Comparison of ENCODE assay signal across 8 mouse cellular contexts in genomic region chr3:90432348-90432747, GRCm38 (mm10). TPM values are rescaled to one million over a fixed set of nuclear protein-coding genes. Genes with fewer than 3 reads are reported as not detected.
A peak's percentile ranks its signal among the peaks of the same experiment; 100 is the strongest.
DNase-seq lines count a peak whose midpoint lies in the region; ATAC-seq and TF ChIP-seq lines count a peak whose summit lies in the region.

No protein-coding gene starts in this region.

- no peaks in the 10 kb centered on the region for H3K27me3 ChIP-seq in neural tube, embryonic 11.5 days (ENCODE audit: control insufficient read depth, insufficient read depth, low read length)
- no peaks in the 10 kb centered on the region for H3K27me3 ChIP-seq in liver, embryonic 11.5 days (replicated peaks; ENCODE audit: control insufficient read depth, insufficient read depth, low read length)
- H3K27me3 ChIP-seq in stomach, postnatal 0 days (ENCODE audit: control insufficient read depth, insufficient read depth, low read length) = no peaks in the 10 kb centered on the region

- ATAC-seq in neural tube, embryonic 11.5 days (ENCODE audit: insufficient read depth, low FRiP score, low TSS enrichment) = no peak
- ATAC-seq in liver, embryonic 11.5 days (replicated peaks; ENCODE audit: low FRiP score) = no peak
- ATAC-seq in stomach, postnatal 0 days (ENCODE audit: low FRiP score, low TSS enrichment) = no peak
- no peak for ATAC-seq in erythroid progenitor cell, adult 5-6 weeks (replicated peaks; ENCODE audit: low FRiP score, poor library complexity, severe bottlenecking)

- no peaks in the 10 kb centered on the region for H3K36me3 ChIP-seq in neural tube, embryonic 11.5 days (ENCODE audit: control insufficient read depth, insufficient read depth, low read length)
- no peaks in the 10 kb centered on the region for H3K36me3 ChIP-seq in liver, embryonic 11.5 days (ENCODE audit: control insufficient read depth, insufficient read depth, low read length)
- H3K36me3 ChIP-seq in stomach, postnatal 0 days (ENCODE audit: control insufficient read depth, insufficient read depth, low read length) = no peaks in the 10 kb centered on the region

- 18% methylated on average over 2 of the region's 2 CpGs for WGBS in neural tube, embryonic 11.5 days
- 16% methylated on average over 2 of the region's 2 CpGs for WGBS in liver, embryonic 11.5 days
- 11% methylated on average over 2 of the region's 2 CpGs for WGBS in stomach, postnatal 0 days

- no peak for TF ChIP-seq CTCF in stomach, postnatal 0 days (IDR thresholded peaks at IDR 0.05; ENCODE audit: low read depth)

- H3K4me2 ChIP-seq in neural tube, embryonic 11.5 days (ENCODE audit: low read depth) = peak overlapping the region; percentile 78
- peak overlapping the region; percentile 96 for H3K4me2 ChIP-seq in liver, embryonic 11.5 days
- H3K4me2 ChIP-seq in stomach, postnatal 0 days (replicated peaks; ENCODE audit: low read depth) = peak overlapping the region; percentile 87

- peak; percentile 32 for DNase-seq in cerebellum, adult 9-10 months
- DNase-seq in cerebellum, postnatal 36 days = no peak
- DNase-seq in neural tube, embryonic 11.5 days (ENCODE audit: low spot score) = no peak
- DNase-seq in neural tube, embryonic 10.5 days (ENCODE audit: extremely low spot score, low spot score) = no peak
- no peak for DNase-seq in liver, embryonic 11.5 days (ENCODE audit: low spot score)
- no peak for DNase-seq in stomach, postnatal 0 days (ENCODE audit: low spot score)
- DNase-seq in urinary bladder, postnatal 25 days (ENCODE audit: low spot score) = no peak

- no peak for TF ChIP-seq EP300 in stomach, postnatal 0 days (optimal IDR thresholded peaks at IDR 0.05)

- H3K27ac ChIP-seq in neural tube, embryonic 11.5 days (ENCODE audit: low read depth, low read length) = peak overlapping the region; percentile 92; the same call in 1 of the 2 replicates
- H3K27ac ChIP-seq in liver, embryonic 11.5 days (ENCODE audit: low read depth, low read length) = peak overlapping the region; percentile 80; the same call in 1 of the 2 replicates
- H3K27ac ChIP-seq in stomach, postnatal 0 days (replicated peaks) = no peak overlapping the region

- peaks cover 10% of the 10 kb centered on the region for H3K4me1 ChIP-seq in neural tube, embryonic 11.5 days (ENCODE audit: control insufficient read depth, insufficient read depth, low read length)
- peaks cover 48% of the 10 kb centered on the region for H3K4me1 ChIP-seq in liver, embryonic 11.5 days (replicated peaks; ENCODE audit: control insufficient read depth, insufficient read depth, low read length)
- H3K4me1 ChIP-seq in stomach, postnatal 0 days (replicated peaks; ENCODE audit: control insufficient read depth, insufficient read depth) = 0 out of 2 replicates have a peak, but pooled peaks cover 9% of the 10 kb centered on the region

- peak overlapping the region; percentile 85 for H3K4me3 ChIP-seq in neural tube, embryonic 11.5 days (ENCODE audit: low read depth, low read length)
- peak overlapping the region; percentile 63 for H3K4me3 ChIP-seq in liver, embryonic 11.5 days (ENCODE audit: low read depth, low read length)
- H3K4me3 ChIP-seq in stomach, postnatal 0 days (ENCODE audit: low read depth, low read length) = peak overlapping the region; percentile 73

- H3K9ac ChIP-seq in neural tube, embryonic 11.5 days (ENCODE audit: low read length) = peak overlapping the region; percentile 91
- H3K9ac ChIP-seq in liver, embryonic 11.5 days (ENCODE audit: low read depth, low read length) = peak overlapping the region; percentile 78
- H3K9ac ChIP-seq in stomach, postnatal 0 days (ENCODE audit: low read length) = peak overlapping the region; percentile 91

- no peaks in the 10 kb centered on the region for H3K9me3 ChIP-seq in neural tube, embryonic 11.5 days (ENCODE audit: control insufficient read depth, low read length)
- H3K9me3 ChIP-seq in liver, embryonic 11.5 days (ENCODE audit: control insufficient read depth, low read length) = no peaks in the 10 kb centered on the region
- no peaks in the 10 kb centered on the region for H3K9me3 ChIP-seq in stomach, postnatal 0 days (ENCODE audit: control insufficient read depth, low read length)

RNA-seq across cellular contexts. Expression of gene Ints3, which starts 1.1 kb away (rescaled TPM):
- 36.8 and 45.8 TPM in 2 replicates for polyA plus RNA-seq in neural tube, embryonic 11.5 days (2014; fragmentation: Nextera tagmentation; extraction: Ambion mirVana)
- 34.0 and 35.2 TPM in 2 replicates for polyA plus RNA-seq in liver, embryonic 11.5 days (2014; fragmentation: Nextera tagmentation; extraction: Ambion mirVana)
- 9.2 and 9.7 TPM in 2 replicates for polyA plus RNA-seq in stomach, postnatal 0 days (2015; fragmentation: Nextera tagmentation; extraction: Ambion mirVana)
- 6.7 and 12.6 TPM in 2 replicates for total RNA-seq in erythroid progenitor cell, adult 5-6 weeks (2015; ENCODE audit: low replicate concordance)
- 13.2 and 18.2 TPM in 2 replicates for total RNA-seq in erythroid progenitor cell, adult 5-6 weeks (2017; ENCODE audit: low replicate concordance)

RNA-seq across cellular contexts. Expression of gene Npr1, which starts 33.3 kb away (rescaled TPM):
- 3.1 and 3.5 TPM in 2 replicates for polyA plus RNA-seq in neural tube, embryonic 11.5 days (2014; fragmentation: Nextera tagmentation; extraction: Ambion mirVana)
- 8.0 and 9.2 TPM in 2 replicates for polyA plus RNA-seq in liver, embryonic 11.5 days (2014; fragmentation: Nextera tagmentation; extraction: Ambion mirVana)
- polyA plus RNA-seq in stomach, postnatal 0 days (2015; fragmentation: Nextera tagmentation; extraction: Ambion mirVana) = 3.0 and 3.6 TPM in 2 replicates
- not detected in 2 replicates for total RNA-seq in erythroid progenitor cell, adult 5-6 weeks (2015; ENCODE audit: low replicate concordance)
- total RNA-seq in erythroid progenitor cell, adult 5-6 weeks (2017; ENCODE audit: low replicate concordance) = not detected in 2 replicates

RNA-seq across cellular contexts. Expression of gene Slc27a3, which starts 42.6 kb away (rescaled TPM):
- 11.6 and 14.1 TPM in 2 replicates for polyA plus RNA-seq in neural tube, embryonic 11.5 days (2014; fragmentation: Nextera tagmentation; extraction: Ambion mirVana)
- 6.4 and 6.7 TPM in 2 replicates for polyA plus RNA-seq in liver, embryonic 11.5 days (2014; fragmentation: Nextera tagmentation; extraction: Ambion mirVana)
- polyA plus RNA-seq in stomach, postnatal 0 days (2015; fragmentation: Nextera tagmentation; extraction: Ambion mirVana) = 4.7 and 5.3 TPM in 2 replicates
- total RNA-seq in erythroid progenitor cell, adult 5-6 weeks (2015; ENCODE audit: low replicate concordance) = not detected in 2 replicates
- 1.0 TPM in 1 of 2 replicates, not detected in the other for total RNA-seq in erythroid progenitor cell, adult 5-6 weeks (2017; ENCODE audit: low replicate concordance)

RNA-seq across cellular contexts. Expression of gene Ilf2, which starts 43.6 kb away (rescaled TPM):
- 333 and 341 TPM in 2 replicates for polyA plus RNA-seq in neural tube, embryonic 11.5 days (2014; fragmentation: Nextera tagmentation; extraction: Ambion mirVana)
- polyA plus RNA-seq in liver, embryonic 11.5 days (2014; fragmentation: Nextera tagmentation; extraction: Ambion mirVana) = 169 and 174 TPM in 2 replicates
- polyA plus RNA-seq in stomach, postnatal 0 days (2015; fragmentation: Nextera tagmentation; extraction: Ambion mirVana) = 55.9 and 57.6 TPM in 2 replicates
- total RNA-seq in erythroid progenitor cell, adult 5-6 weeks (2015; ENCODE audit: low replicate concordance) = 61.6 and 86.5 TPM in 2 replicates
- 93.7 and 150 TPM in 2 replicates for total RNA-seq in erythroid progenitor cell, adult 5-6 weeks (2017; ENCODE audit: low replicate concordance)

RNA-seq across cellular contexts. Expression of gene Snapin, which starts 58.5 kb away (rescaled TPM):
- 77.3 and 77.7 TPM in 2 replicates for polyA plus RNA-seq in neural tube, embryonic 11.5 days (2014; fragmentation: Nextera tagmentation; extraction: Ambion mirVana)
- polyA plus RNA-seq in liver, embryonic 11.5 days (2014; fragmentation: Nextera tagmentation; extraction: Ambion mirVana) = 44.9 and 46.4 TPM in 2 replicates
- 63.4 and 68.2 TPM in 2 replicates for polyA plus RNA-seq in stomach, postnatal 0 days (2015; fragmentation: Nextera tagmentation; extraction: Ambion mirVana)
- total RNA-seq in erythroid progenitor cell, adult 5-6 weeks (2015; ENCODE audit: low replicate concordance) = 11.3 and 17.7 TPM in 2 replicates
- 13.1 and 16.4 TPM in 2 replicates for total RNA-seq in erythroid progenitor cell, adult 5-6 weeks (2017; ENCODE audit: low replicate concordance)
